Mouse (Mus musculus): ENCODE measurements around the gene Pop5. TPM values are rescaled to one million over a fixed set of nuclear protein-coding genes. Genes with fewer than 3 reads are reported as not detected.

Pop5 gene
- polyA plus RNA-seq, 1 experiment from 2014 or later: 104 TPM

DNA sequence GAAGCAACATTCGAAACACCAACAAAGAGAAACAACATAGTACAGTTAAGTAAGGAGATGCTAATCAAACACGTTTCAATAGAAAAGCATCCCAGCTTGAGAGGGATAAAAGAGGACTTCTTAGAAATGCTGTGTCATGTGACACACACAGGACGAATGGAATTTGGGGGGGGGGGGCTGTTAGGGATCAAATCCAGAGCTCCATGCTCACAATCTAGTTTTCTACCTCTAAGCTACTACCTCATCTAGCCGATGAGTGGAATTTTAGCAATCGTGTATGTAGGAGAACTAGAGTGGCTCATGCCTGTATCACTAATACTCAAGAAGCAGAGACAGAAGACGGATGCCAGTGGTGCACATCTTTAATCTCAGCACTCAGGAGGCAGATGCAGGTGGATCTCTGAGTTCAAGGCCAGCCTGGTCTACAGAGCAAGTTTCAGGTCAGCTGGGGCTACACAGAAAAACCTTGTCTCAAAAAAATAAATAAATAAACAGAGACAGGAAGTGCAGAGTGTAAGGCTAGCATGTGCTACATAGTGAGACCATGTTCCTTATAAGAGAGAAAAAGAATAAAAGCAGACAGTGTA, 38.0 kb downstream of the Pop5 start:
- peak overlapping the region; percentile 96 for H3K27ac ChIP-seq

DNA sequence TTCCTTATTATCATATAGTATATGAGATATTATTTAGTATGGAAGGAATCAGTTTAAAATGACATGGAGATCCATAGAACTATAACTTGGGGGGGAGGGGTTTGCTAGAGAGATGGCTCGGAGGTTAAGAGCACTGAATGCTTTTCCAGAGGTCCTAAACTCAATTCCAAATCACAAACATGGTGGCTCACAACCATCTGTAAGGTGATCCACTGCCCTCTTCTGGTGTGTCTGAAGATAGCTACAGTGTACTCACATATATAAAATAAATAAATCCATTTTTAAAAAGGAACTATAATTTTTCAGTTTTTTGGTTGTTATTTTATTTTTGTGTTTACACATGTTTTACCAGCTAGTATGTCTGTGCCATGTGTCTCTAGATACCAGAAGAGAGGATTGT, 38.7 kb downstream of the Pop5 start:
- WGBS: 74% methylated on average over 1 of the region's 1 CpGs
- no peak overlapping the region for H3K4me3 ChIP-seq
- H3K27me3 ChIP-seq (ENCODE audit: insufficient read depth, poor library complexity, severe bottlenecking): no peaks in the 10 kb centered on the region
- peaks cover 10% of the 10 kb centered on the region for H3K36me3 ChIP-seq
- H3K27ac ChIP-seq: no peak overlapping the region
- DNase-seq (ENCODE audit: low spot score): no peak
- H3K9me3 ChIP-seq: no peaks in the 10 kb centered on the region
- H3K4me1 ChIP-seq (replicated peaks): peaks cover 39% of the 10 kb centered on the region

More for the DNA sequence above, 38.0 kb downstream of the Pop5 start:
- WGBS: 74% methylated on average over 6 of the region's 6 CpGs
- DNase-seq (ENCODE audit: low spot score): no peak
- no peaks in the 10 kb centered on the region for H3K9me3 ChIP-seq
- peak overlapping the region; percentile 94 for H3K4me3 ChIP-seq
- H3K36me3 ChIP-seq: peaks cover 17% of the 10 kb centered on the region
- H3K4me1 ChIP-seq (replicated peaks): peaks cover 40% of the 10 kb centered on the region
- no peaks in the 10 kb centered on the region for H3K27me3 ChIP-seq (ENCODE audit: insufficient read depth, poor library complexity, severe bottlenecking)

DNA sequence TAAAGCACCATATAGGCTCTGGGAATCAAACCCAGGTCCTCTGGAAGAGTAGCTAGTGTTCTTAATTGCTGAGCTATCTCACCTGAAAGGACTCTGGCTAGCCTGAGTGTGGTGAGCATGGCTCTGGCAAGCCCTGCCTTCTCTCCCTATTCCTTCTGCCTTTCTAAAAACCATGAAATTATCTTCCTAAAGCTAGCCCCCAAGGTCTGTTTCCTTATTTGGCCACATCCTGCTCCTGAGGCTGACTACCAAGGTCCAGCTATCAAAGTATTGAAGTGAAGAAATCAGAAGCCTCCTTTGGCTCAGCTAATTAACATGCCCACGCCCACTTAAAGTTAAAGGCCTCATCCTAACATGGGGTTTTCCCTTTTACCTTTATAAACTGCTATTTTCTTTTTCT, 39.1 kb downstream of the Pop5 start:
- H3K9me3 ChIP-seq: no peaks in the 10 kb centered on the region
- WGBS: 81% methylated on average over 1 of the region's 1 CpGs

DNA sequence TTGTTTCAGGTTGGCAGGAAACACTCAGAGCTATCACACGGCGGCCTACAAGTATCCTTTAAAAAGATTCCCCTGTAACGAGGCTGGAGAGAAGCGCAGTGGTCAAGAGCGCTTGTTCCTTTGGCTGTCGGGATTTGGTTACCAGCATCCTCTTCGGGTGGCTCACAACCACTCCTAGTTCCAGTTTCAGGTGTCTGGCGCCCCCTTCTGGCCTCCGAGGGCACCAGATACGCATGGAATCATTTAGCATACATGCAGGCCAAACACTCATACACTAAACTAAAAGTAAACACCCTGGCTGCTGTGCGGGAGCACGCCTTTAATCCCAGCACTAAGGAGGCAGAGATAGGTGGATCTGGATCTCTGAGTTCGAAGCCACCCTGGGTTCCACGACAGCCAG, 40.4 kb downstream of the Pop5 start:
- Histone ChIP-seq H3K4me3 (no peak overlapping the region), H3K9me3 (no peaks in the 10 kb centered on the region), H3K27me3 (ENCODE audit: insufficient read depth, poor library complexity, severe bottlenecking) (no peaks in the 10 kb centered on the region), H3K4me1 (replicated peaks) (peaks cover 32% of the 10 kb centered on the region), H3K36me3 (no peaks in the 10 kb centered on the region), H3K27ac (no peak overlapping the region)
- 31% methylated on average over 14 of the region's 14 CpGs for WGBS
- DNase-seq (ENCODE audit: low spot score): peak; percentile 57

More for the DNA sequence above, 39.1 kb downstream of the Pop5 start:
- no peak overlapping the region for H3K4me3 ChIP-seq
- H3K27ac ChIP-seq: no peak overlapping the region
- H3K27me3 ChIP-seq (ENCODE audit: insufficient read depth, poor library complexity, severe bottlenecking): no peaks in the 10 kb centered on the region
- DNase-seq (ENCODE audit: low spot score): no peak
- H3K4me1 ChIP-seq (replicated peaks): peaks cover 38% of the 10 kb centered on the region
- peaks cover 6% of the 10 kb centered on the region for H3K36me3 ChIP-seq

DNA sequence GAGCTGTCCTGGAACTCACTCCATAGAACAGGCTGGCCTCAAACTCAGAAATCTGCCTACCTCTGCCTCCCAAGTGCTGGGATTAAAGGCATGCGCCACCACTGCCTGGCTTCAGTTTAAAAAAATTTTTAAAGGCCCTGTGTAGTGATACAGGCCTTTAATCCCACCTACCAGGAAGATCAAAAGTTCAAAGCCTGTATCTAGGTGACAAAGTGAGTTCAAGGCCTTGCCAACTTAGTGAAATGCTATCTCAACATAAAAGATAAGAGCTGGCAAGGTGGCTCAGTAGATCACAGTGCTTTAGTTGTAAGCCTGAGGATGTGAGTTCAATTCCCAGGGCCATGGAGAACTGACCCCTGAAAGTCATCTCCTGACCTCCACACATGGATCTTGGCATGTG, 42.4 kb downstream of the Pop5 start:
- DNase-seq (ENCODE audit: low spot score): no peak
- 86% methylated on average over 1 of the region's 1 CpGs for WGBS
- H3K27me3 ChIP-seq (ENCODE audit: insufficient read depth, poor library complexity, severe bottlenecking): no peaks in the 10 kb centered on the region
- peaks cover 4% of the 10 kb centered on the region for H3K36me3 ChIP-seq
- H3K27ac ChIP-seq: no peak overlapping the region
- peaks cover 19% of the 10 kb centered on the region for H3K4me1 ChIP-seq (replicated peaks)
- no peaks in the 10 kb centered on the region for H3K9me3 ChIP-seq
- no peak overlapping the region for H3K4me3 ChIP-seq

DNA sequence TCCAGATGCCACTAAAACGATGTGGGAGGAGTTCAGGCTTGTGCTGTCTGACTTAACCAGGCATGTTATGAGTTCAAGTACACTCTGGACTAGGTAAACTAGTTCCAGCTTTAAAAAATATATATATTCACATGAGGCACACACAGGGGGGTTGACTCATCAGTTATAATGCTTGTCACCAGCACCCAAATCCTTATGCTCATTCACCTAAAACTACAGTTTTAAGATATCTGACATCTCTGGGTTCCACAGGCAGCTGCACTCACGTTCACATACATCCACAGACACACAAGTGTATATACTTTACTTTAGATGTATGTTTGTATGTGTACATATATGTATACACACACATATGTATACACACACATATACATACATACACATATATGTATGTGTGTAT, 43.1 kb downstream of the Pop5 start:
- no peak for DNase-seq (ENCODE audit: low spot score)
- peaks cover 11% of the 10 kb centered on the region for H3K36me3 ChIP-seq
- H3K4me1 ChIP-seq (replicated peaks): peaks cover 12% of the 10 kb centered on the region
- no peak overlapping the region for H3K4me3 ChIP-seq
- H3K27ac ChIP-seq: no peak overlapping the region
- H3K27me3 ChIP-seq (ENCODE audit: insufficient read depth, poor library complexity, severe bottlenecking): no peaks in the 10 kb centered on the region
- WGBS: 64% methylated on average over 2 of the region's 2 CpGs
- no peaks in the 10 kb centered on the region for H3K9me3 ChIP-seq

DNA sequence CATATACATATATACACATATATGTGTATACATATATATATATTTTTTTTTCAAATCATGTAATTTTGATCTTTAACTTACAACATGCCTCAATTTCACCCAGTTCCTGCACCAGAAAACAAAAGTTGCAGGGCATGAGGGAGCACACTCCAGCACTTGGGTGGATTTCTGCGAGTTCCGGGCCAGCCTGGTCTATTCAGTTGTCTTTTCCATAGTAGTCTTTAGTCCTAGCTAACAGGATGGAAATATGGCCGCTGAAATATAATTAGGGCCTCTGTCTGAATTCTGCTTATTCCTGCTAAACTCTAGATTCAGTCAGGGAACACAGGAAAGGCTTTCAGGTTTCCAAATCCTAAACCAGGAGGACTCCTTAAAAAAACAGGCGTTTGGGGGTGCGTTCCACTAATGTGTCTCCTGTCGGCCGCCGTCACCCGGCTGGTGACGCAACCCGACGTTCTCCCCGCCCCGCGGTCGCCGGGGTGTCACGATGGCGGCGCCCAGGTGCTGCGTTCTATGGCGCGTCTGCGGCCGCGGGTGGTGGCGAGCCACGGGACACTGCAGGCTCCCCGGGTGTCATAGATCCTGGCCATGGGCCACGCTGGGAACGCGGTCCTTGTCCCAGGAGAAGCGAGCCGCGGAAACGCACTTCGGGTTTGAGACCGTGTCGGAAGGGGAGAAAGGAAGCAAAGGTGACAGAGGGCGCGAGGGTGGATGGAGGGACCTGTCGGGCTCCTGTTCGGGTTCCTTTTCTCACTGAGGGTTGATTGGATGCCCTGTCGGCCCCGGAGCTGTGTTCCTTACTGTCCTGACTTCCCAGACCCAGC, 43.8 kb downstream of the Pop5 start, which contains the start of gene Coq5:
Gene Coq5, plus strand, starts transcription at position 441 of the 824 bp plus-strand sequence.
- H3K27me3 ChIP-seq (ENCODE audit: insufficient read depth, poor library complexity, severe bottlenecking): no peaks in the 10 kb centered on the region
- H3K4me1 ChIP-seq (replicated peaks): peaks cover 12% of the 10 kb centered on the region
- peak; percentile 81 for DNase-seq (ENCODE audit: low spot score)
- H3K36me3 ChIP-seq: peaks cover 17% of the 10 kb centered on the region
- peak within 1 kb of the TSS; percentile 97 for H3K4me3 ChIP-seq
- peak within 1 kb of the TSS; percentile 90 for H3K27ac ChIP-seq
- 4% methylated on average over 45 of the region's 45 CpGs for WGBS
- no peaks in the 10 kb centered on the region for H3K9me3 ChIP-seq

DNA sequence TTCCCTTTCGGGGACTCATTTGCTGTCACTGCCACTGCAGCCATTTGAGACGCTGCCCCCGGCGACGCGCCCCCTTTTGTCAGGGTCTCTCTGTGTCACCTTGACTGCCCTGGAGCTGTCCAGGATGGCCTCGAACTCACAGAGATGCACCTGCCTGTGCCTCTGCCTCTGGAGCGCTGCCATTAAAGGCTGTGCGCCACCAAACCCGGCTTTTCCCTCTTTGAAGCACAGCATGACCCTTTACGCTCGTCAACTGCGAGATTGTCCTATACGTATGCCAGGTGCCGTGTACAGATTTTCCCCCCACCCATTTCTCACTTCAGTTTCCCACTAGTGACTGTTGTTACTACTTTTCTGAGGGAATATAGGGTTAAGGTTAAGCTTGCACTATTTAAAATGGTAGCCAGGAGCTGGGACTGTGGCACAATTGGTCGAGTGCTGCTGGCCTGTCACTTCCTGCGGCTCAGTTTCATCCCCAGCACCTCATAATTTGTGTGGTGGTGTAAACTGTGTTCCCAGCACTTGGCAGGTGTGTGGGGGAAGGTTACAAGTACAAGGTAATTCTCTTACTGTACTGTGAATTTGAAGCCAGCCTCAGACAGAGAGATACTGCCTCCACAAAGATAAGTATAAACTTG, 44.5 kb downstream of the Pop5 start:
- H3K4me1 ChIP-seq (replicated peaks): peaks cover 12% of the 10 kb centered on the region
- peak overlapping the region; percentile 97 for H3K4me3 ChIP-seq
- DNase-seq (ENCODE audit: low spot score): no peak
- H3K27me3 ChIP-seq (ENCODE audit: insufficient read depth, poor library complexity, severe bottlenecking): no peaks in the 10 kb centered on the region
- H3K27ac ChIP-seq: peak overlapping the region; percentile 90
- no peaks in the 10 kb centered on the region for H3K9me3 ChIP-seq
- 12% methylated on average over 17 of the region's 17 CpGs for WGBS
- peaks cover 25% of the 10 kb centered on the region for H3K36me3 ChIP-seq

DNA sequence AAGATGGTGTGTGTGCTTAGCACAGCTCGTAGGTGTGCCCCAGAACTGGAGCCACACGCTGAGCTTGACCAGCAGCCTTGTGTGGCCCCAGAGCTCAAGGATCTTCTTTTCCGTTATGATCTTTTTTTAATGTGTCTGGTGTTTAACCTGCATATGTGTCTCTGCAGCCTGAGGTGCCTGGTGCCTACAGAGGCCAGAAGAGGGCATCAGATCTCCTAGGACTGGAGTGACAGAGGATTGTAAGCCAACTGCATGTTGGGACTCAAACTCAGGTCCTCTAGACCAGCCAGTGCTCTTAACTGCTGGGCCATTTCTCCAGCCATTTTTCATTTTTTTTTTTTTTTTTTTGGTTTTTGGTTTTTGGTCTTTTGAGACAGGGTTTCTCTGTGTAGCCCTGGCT, 49.1 kb downstream of the Pop5 start:
- Histone ChIP-seq H3K27ac (no peak overlapping the region), H3K36me3 (peaks cover 62% of the 10 kb centered on the region), H3K4me3 (no peak overlapping the region), H3K27me3 (ENCODE audit: insufficient read depth, poor library complexity, severe bottlenecking) (no peaks in the 10 kb centered on the region), H3K4me1 (replicated peaks) (peaks cover 7% of the 10 kb centered on the region), H3K9me3 (no peaks in the 10 kb centered on the region)
- WGBS: 90% methylated on average over 3 of the region's 3 CpGs
- no peak for DNase-seq (ENCODE audit: low spot score)

DNA sequence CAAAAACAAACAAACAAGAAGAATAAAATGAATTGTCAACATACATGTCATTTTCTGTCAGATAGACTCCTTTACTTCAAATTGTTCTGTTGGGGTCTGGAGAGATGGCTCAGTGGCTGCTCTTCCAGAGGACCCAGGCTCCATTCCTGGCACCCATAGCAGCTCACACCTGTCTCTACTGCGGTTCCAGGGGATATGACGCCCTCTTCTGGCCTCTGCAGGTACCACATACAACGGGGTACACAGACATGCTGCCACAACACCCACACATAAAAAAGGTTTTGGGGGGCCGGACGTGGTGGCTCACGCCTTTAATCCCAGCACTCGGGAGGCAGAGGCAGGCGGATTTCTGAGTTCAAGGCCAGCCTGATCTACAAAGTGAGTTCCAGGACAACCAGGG, 58.5 kb downstream of the Pop5 start:
- Histone ChIP-seq H3K36me3 (peaks cover 98% of the 10 kb centered on the region), H3K4me1 (replicated peaks) (peaks cover 15% of the 10 kb centered on the region), H3K27me3 (ENCODE audit: insufficient read depth, poor library complexity, severe bottlenecking) (no peaks in the 10 kb centered on the region), H3K9me3 (no peaks in the 10 kb centered on the region), H3K4me3 (no peak overlapping the region), H3K27ac (no peak overlapping the region)
- WGBS: 91% methylated on average over 8 of the region's 8 CpGs
- DNase-seq (ENCODE audit: low spot score): no peak

Other genes with a start within 250 kb of the Pop5 start
- 11.2 TPM in 2 replicates for gene Sppl3, start 224.7 kb upstream of the Pop5 start, polyA plus RNA-seq (2016; fragmentation: Nextera tagmentation; extraction: Ambion mirVana)
- 22.3 and 22.8 TPM in 2 replicates for gene Gm10401, start 137.5 kb upstream of the Pop5 start, polyA plus RNA-seq (2016; fragmentation: Nextera tagmentation; extraction: Ambion mirVana)
- 67.2 and 70.6 TPM in 2 replicates for gene Acads, start 116.5 kb upstream of the Pop5 start, polyA plus RNA-seq (2016; fragmentation: Nextera tagmentation; extraction: Ambion mirVana)
- gene Unc119b, start 100.9 kb upstream of the Pop5 start, polyA plus RNA-seq (2016; fragmentation: Nextera tagmentation; extraction: Ambion mirVana): 66.9 and 74.6 TPM in 2 replicates
- 59.5 and 71.1 TPM in 2 replicates for gene Mlec, start 77.7 kb upstream of the Pop5 start, polyA plus RNA-seq (2016; fragmentation: Nextera tagmentation; extraction: Ambion mirVana)
- 2.3 and 6.1 TPM in 2 replicates for gene Cabp1, start 41.5 kb upstream of the Pop5 start, polyA plus RNA-seq (2016; fragmentation: Nextera tagmentation; extraction: Ambion mirVana)
- gene Rnf10, start 37.1 kb downstream of the Pop5 start, polyA plus RNA-seq (2016; fragmentation: Nextera tagmentation; extraction: Ambion mirVana): 132 and 172 TPM in 2 replicates
- gene Coq5, start 43.8 kb downstream of the Pop5 start, polyA plus RNA-seq (2016; fragmentation: Nextera tagmentation; extraction: Ambion mirVana): 49.6 and 55.1 TPM in 2 replicates
- 1,684 and 1,740 TPM in 2 replicates for gene Dynll1, start 65.2 kb downstream of the Pop5 start, polyA plus RNA-seq (2016; fragmentation: Nextera tagmentation; extraction: Ambion mirVana)
- 383 and 387 TPM in 2 replicates for gene Srsf9, start 91.3 kb downstream of the Pop5 start, polyA plus RNA-seq (2016; fragmentation: Nextera tagmentation; extraction: Ambion mirVana)
- gene Gatc, start 105.3 kb downstream of the Pop5 start, polyA plus RNA-seq (2016; fragmentation: Nextera tagmentation; extraction: Ambion mirVana): 35.6 and 41.2 TPM in 2 replicates
- 56.3 and 57.2 TPM in 2 replicates for gene Triap1, start 105.4 kb downstream of the Pop5 start, polyA plus RNA-seq (2016; fragmentation: Nextera tagmentation; extraction: Ambion mirVana)
- gene Cox6a1, start 113.1 kb downstream of the Pop5 start, polyA plus RNA-seq (2016; fragmentation: Nextera tagmentation; extraction: Ambion mirVana): 875 and 1,016 TPM in 2 replicates
- gene Msi1, start 193.8 kb downstream of the Pop5 start, polyA plus RNA-seq (2016; fragmentation: Nextera tagmentation; extraction: Ambion mirVana): 167 and 222 TPM in 2 replicates
- 0.51 TPM in 1 of 2 replicates, not detected in the other for gene Pla2g1b, start 230.4 kb downstream of the Pop5 start, polyA plus RNA-seq (2016; fragmentation: Nextera tagmentation; extraction: Ambion mirVana)
- gene Sirt4, start 248.9 kb downstream of the Pop5 start, polyA plus RNA-seq (2016; fragmentation: Nextera tagmentation; extraction: Ambion mirVana): 17.2 and 17.3 TPM in 2 replicates

Measured in hindbrain, embryonic 10.5 days (tissue).